Mouse (Mus musculus) stomach, postnatal 0 days (tissue): ENCODE results near the gene Kras.

Experiments used
- CTCF ChIP-seq: IDR thresholded peaks from 2 replicates; pipeline ENCODE4 v1.5.1; 2016; ENCODE audit warnings: antibody characterized with exemption, low read depth, mild to moderate bottlenecking, moderate library complexity
- EP300 ChIP-seq: optimal IDR thresholded peaks from 2 replicates; pipeline ENCODE3; 2016; ENCODE audit warnings: antibody characterized with exemption

DNA sequence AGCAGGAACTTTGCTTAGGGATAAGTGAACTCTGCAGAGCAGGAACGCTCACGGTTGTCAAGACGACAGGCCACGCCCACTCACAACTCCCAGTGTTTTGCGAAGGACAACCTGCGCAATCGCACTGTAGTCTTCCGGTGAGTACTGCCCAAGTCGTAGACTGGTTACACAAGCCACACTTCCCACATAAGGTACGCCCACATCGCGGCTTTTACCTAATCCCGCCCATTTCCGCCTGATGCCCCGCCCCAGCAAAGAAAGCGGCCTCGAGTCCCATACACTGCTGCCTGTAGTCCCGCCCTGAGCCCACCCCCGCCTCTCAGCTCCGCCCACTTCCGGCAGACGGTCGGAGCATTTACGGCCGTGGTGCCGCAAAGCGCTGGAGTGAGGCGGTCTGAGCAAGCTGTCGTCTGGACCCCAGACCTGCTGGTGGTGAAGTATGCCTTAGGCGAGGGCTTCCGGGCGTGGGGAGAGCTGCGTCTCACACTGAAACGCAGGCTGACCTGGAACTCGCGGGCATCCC lies 39.2 kb downstream of the Kras start, which contains the start of the genes Casc1 and Etfrf1:
- TF ChIP-seq CTCF, result 0 out of 2 replicates have a peak, but pooled peaks have one; percentile 6
- TF ChIP-seq EP300, result no peak
